Mouse (Mus musculus): ENCODE measurements around the gene Mrpl34.

The Mrpl34 gene

GRCm38 (mm10) chr8:71495811-71496210, 31.1 kb downstream of the Mrpl34 start:
- DNase-seq (ENCODE audit: low read depth, low spot score), result no peak

GRCm38 (mm10) chr8:71496481-71496880, 31.7 kb downstream of the Mrpl34 start:
- peak; percentile 82 for DNase-seq (ENCODE audit: low read depth, low spot score)

- no peak for DNase-seq (ENCODE audit: low read depth, low spot score)
Observed at GRCm38 (mm10) chr8:71497077-71497645, 32.4 kb downstream of the Mrpl34 start.

GRCm38 (mm10) chr8:71497881-71498501, 33.2 kb downstream of the Mrpl34 start:
- DNase-seq (ENCODE audit: low read depth, low spot score), result no peak

- no peak for DNase-seq (ENCODE audit: low read depth, low spot score)
Observed at GRCm38 (mm10) chr8:71498816-71499690, 34.3 kb downstream of the Mrpl34 start.

- DNase-seq (ENCODE audit: low read depth, low spot score), result no peak
Observed at GRCm38 (mm10) chr8:71504349-71504748, 39.6 kb downstream of the Mrpl34 start.

GRCm38 (mm10) chr8:71505326-71505725, 40.6 kb downstream of the Mrpl34 start:
- DNase-seq (ENCODE audit: low read depth, low spot score), result no peak

- no peak for DNase-seq (ENCODE audit: low read depth, low spot score)
Observed at GRCm38 (mm10) chr8:71505979-71506378, 41.2 kb downstream of the Mrpl34 start.

- DNase-seq (ENCODE audit: low read depth, low spot score), result peak; percentile 87
Observed at GRCm38 (mm10) chr8:71507589-71508104, 42.9 kb downstream of the Mrpl34 start.

GRCm38 (mm10) chr8:71509316-71509715, 44.6 kb downstream of the Mrpl34 start:
- DNase-seq (ENCODE audit: low read depth, low spot score), result no peak

- DNase-seq (ENCODE audit: low read depth, low spot score), result no peak
Observed at GRCm38 (mm10) chr8:71511644-71512043, 46.9 kb downstream of the Mrpl34 start, which contains the start of gene Plvap. TSS of gene Plvap (minus strand) at chr8:71511752.

GRCm38 (mm10) chr8:71513018-71513754, 48.4 kb downstream of the Mrpl34 start:
- no peak for DNase-seq (ENCODE audit: low read depth, low spot score)

GRCm38 (mm10) chr8:71515043-71515442, 50.3 kb downstream of the Mrpl34 start:
- DNase-seq (ENCODE audit: low read depth, low spot score), result no peak
